8 mouse cellular contexts compared by ENCODE assay signal in the genomic region with DNA sequence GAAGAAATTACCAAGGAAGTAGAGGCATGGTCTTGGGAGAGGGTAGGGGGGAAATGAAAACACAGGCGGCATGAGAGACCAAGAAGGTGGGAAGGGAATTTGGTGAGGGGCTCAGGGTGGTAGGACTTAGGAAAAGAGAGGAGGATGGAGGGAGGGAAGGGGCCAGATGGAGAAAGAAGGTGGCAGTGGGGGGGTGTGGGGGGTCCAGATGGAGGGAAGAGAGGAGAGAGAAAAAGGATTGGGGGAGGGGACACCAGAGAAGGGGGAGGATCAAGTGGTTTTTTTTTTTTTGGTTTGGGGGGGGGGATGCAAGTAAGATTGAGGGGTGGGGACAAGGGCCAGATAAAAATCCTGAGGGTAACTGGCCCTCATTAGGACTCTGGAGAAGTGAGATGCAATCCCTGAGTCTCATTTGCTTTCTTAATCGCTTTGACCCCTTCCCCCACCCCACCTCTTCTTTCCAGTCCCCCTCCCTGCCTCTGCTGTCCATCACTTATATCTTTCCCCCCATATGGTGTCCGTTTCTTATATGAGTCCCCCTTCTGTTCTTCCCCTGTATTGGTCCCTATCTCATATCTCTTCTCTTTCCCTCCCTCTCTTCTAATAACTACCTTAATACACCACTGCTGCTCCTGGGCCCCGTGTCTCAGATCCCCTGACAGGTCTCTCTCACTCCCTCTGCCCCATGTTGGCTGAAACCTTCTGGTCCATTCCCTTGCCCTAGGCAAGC. TPM values are rescaled to one million over a fixed set of nuclear protein-coding genes. Genes with fewer than 3 reads are reported as not detected.
A peak's percentile ranks its signal among the peaks of the same experiment; 100 is the strongest.
DNase-seq lines count a peak whose midpoint lies in the region; ATAC-seq lines count a peak whose summit lies in the region.

No protein-coding gene starts in this region.

- no peak for ATAC-seq in lung, embryonic 15.5 days (ENCODE audit: borderline replicate concordance, extremely low read depth, low FRiP score, low TSS enrichment)
- no peak for ATAC-seq in embryonic facial prominence, embryonic 15.5 days (ENCODE audit: insufficient number of reproducible peaks, low FRiP score, low TSS enrichment, low read depth)
- no peak for ATAC-seq in cerebellum, adult (ENCODE audit: insufficient number of reproducible peaks, low FRiP score, low TSS enrichment)

- peak overlapping the region; percentile 41 for H3K9ac ChIP-seq in lung, embryonic 15.5 days
- no peak overlapping the region for H3K9ac ChIP-seq in embryonic facial prominence, embryonic 15.5 days

- H3K36me3 ChIP-seq in lung, embryonic 15.5 days, result 0 out of 2 replicates have a peak, but pooled peaks cover 3% of the 10 kb centered on the region
- H3K36me3 ChIP-seq in embryonic facial prominence, embryonic 15.5 days, result peaks cover 6% of the 10 kb centered on the region; the same call in 1 of the 2 replicates
- peaks cover 15% of the 10 kb centered on the region for H3K36me3 ChIP-seq in limb, embryonic 10.5 days

- no peaks in the 10 kb centered on the region for H3K9me3 ChIP-seq in lung, embryonic 15.5 days
- no peaks in the 10 kb centered on the region for H3K9me3 ChIP-seq in embryonic facial prominence, embryonic 15.5 days (replicated peaks)
- H3K9me3 ChIP-seq in limb, embryonic 10.5 days (replicated peaks), result no peaks in the 10 kb centered on the region

- no peak for DNase-seq in lung, postnatal 14 days
- no peak for DNase-seq in limb, embryonic 10.5 days (ENCODE audit: low spot score)
- peak; percentile 56 for DNase-seq in retina, postnatal 1 day
- DNase-seq in frontal cortex, postnatal 10 days (ENCODE audit: low spot score in 2 of 2), result no peak
- DNase-seq in adrenal gland, postnatal 25 days, result no peak

- H3K4me3 ChIP-seq in lung, embryonic 15.5 days, result peak overlapping the region; percentile 46
- H3K4me3 ChIP-seq in embryonic facial prominence, embryonic 15.5 days (replicated peaks), result peak overlapping the region; percentile 83
- H3K4me3 ChIP-seq in limb, embryonic 10.5 days, result peak overlapping the region; percentile 75

- peak overlapping the region; percentile 95 for H3K4me2 ChIP-seq in lung, embryonic 15.5 days
- H3K4me2 ChIP-seq in embryonic facial prominence, embryonic 15.5 days (replicated peaks), result peak overlapping the region; percentile 50

- no peaks in the 10 kb centered on the region for H3K27me3 ChIP-seq in lung, embryonic 15.5 days
- H3K27me3 ChIP-seq in embryonic facial prominence, embryonic 15.5 days, result no peaks in the 10 kb centered on the region
- H3K27me3 ChIP-seq in limb, embryonic 10.5 days (ENCODE audit: low read depth, poor library complexity, severe bottlenecking), result no peaks in the 10 kb centered on the region

- WGBS in lung, embryonic 15.5 days, result 18% methylated on average over 4 of the region's 4 CpGs
- WGBS in embryonic facial prominence, embryonic 15.5 days, result 12% methylated on average over 4 of the region's 4 CpGs
- WGBS in limb, embryonic 10.5 days, result 8% methylated on average over 4 of the region's 4 CpGs

- peak overlapping the region; percentile 59 for H3K27ac ChIP-seq in lung, embryonic 15.5 days
- H3K27ac ChIP-seq in embryonic facial prominence, embryonic 15.5 days (replicated peaks), result peak overlapping the region; percentile 60
- H3K27ac ChIP-seq in limb, embryonic 10.5 days, result peak overlapping the region; percentile 91

- H3K4me1 ChIP-seq in lung, embryonic 15.5 days, result peaks cover 44% of the 10 kb centered on the region
- H3K4me1 ChIP-seq in embryonic facial prominence, embryonic 15.5 days, result peaks cover 64% of the 10 kb centered on the region
- H3K4me1 ChIP-seq in limb, embryonic 10.5 days, result peaks cover 69% of the 10 kb centered on the region

RNA-seq across cellular contexts. Expression of gene Syngap1, which starts 1.0 kb away (rescaled TPM):
- polyA plus RNA-seq in lung, embryonic 15.5 days (2015; fragmentation: Nextera tagmentation; extraction: Ambion mirVana), result 1.5 and 2.1 TPM in 2 replicates
- polyA plus RNA-seq in embryonic facial prominence, embryonic 15.5 days (2015; fragmentation: Nextera tagmentation; extraction: Ambion mirVana), result 2.2 and 3.2 TPM in 2 replicates
- polyA plus RNA-seq in limb, embryonic 10.5 days (2016; fragmentation: Nextera tagmentation; extraction: Ambion mirVana), result 2.8 and 3.1 TPM in 2 replicates
- total RNA-seq in adrenal gland, postnatal 25 days (2021), result 25.9 and 26.7 TPM in 2 replicates

RNA-seq across cellular contexts. Expression of gene Cuta, which starts 2.6 kb away (rescaled TPM):
- 182 and 184 TPM in 2 replicates for polyA plus RNA-seq in lung, embryonic 15.5 days (2015; fragmentation: Nextera tagmentation; extraction: Ambion mirVana)
- 172 and 180 TPM in 2 replicates for polyA plus RNA-seq in embryonic facial prominence, embryonic 15.5 days (2015; fragmentation: Nextera tagmentation; extraction: Ambion mirVana)
- polyA plus RNA-seq in limb, embryonic 10.5 days (2016; fragmentation: Nextera tagmentation; extraction: Ambion mirVana), result 184 and 188 TPM in 2 replicates
- total RNA-seq in adrenal gland, postnatal 25 days (2021), result 150 and 153 TPM in 2 replicates

RNA-seq across cellular contexts. Expression of gene Phf1, which starts 9.2 kb away (rescaled TPM):
- polyA plus RNA-seq in lung, embryonic 15.5 days (2015; fragmentation: Nextera tagmentation; extraction: Ambion mirVana), result 7.6 and 8.7 TPM in 2 replicates
- 13.6 and 17.4 TPM in 2 replicates for polyA plus RNA-seq in embryonic facial prominence, embryonic 15.5 days (2015; fragmentation: Nextera tagmentation; extraction: Ambion mirVana)
- 3.5 and 5.0 TPM in 2 replicates for polyA plus RNA-seq in limb, embryonic 10.5 days (2016; fragmentation: Nextera tagmentation; extraction: Ambion mirVana)
- total RNA-seq in adrenal gland, postnatal 25 days (2021), result 29.8 and 44.1 TPM in 2 replicates

RNA-seq across cellular contexts. Expression of gene Kifc5b, which starts 25.1 kb away (rescaled TPM):
- 8.0 and 9.8 TPM in 2 replicates for polyA plus RNA-seq in lung, embryonic 15.5 days (2015; fragmentation: Nextera tagmentation; extraction: Ambion mirVana)
- 6.5 and 7.4 TPM in 2 replicates for polyA plus RNA-seq in embryonic facial prominence, embryonic 15.5 days (2015; fragmentation: Nextera tagmentation; extraction: Ambion mirVana)
- 12.3 and 12.6 TPM in 2 replicates for polyA plus RNA-seq in limb, embryonic 10.5 days (2016; fragmentation: Nextera tagmentation; extraction: Ambion mirVana)
- total RNA-seq in adrenal gland, postnatal 25 days (2021), result 3.5 and 4.0 TPM in 2 replicates

RNA-seq across cellular contexts. Expression of gene Zbtb9, which starts 31.0 kb away (rescaled TPM):
- 16.3 and 16.9 TPM in 2 replicates for polyA plus RNA-seq in lung, embryonic 15.5 days (2015; fragmentation: Nextera tagmentation; extraction: Ambion mirVana)
- polyA plus RNA-seq in embryonic facial prominence, embryonic 15.5 days (2015; fragmentation: Nextera tagmentation; extraction: Ambion mirVana), result 13.8 and 15.6 TPM in 2 replicates
- 20.6 and 22.0 TPM in 2 replicates for polyA plus RNA-seq in limb, embryonic 10.5 days (2016; fragmentation: Nextera tagmentation; extraction: Ambion mirVana)
- total RNA-seq in adrenal gland, postnatal 25 days (2021), result 5.1 and 8.0 TPM in 2 replicates
